Mouse (Mus musculus) forebrain, embryonic 14.5 days (tissue): ENCODE data around the gene Bpi. TPM values are rescaled to one million over a fixed set of nuclear protein-coding genes. Genes with fewer than 3 reads are reported as not detected.
A peak's percentile ranks its signal among the peaks of the same experiment; 100 is the strongest.

ENCODE experiments used
- ATAC-seq: fragments of 200-750 bp; cut with Nextera tagmentation; 2 replicates; pipeline ENCODE4 v1.8.0; 2017; ENCODE audit warnings: mild to moderate bottlenecking, moderate library complexity
- DNase-seq: peaks from one replicate; pipeline ENCODE4 v3.0.0-alpha.2; 2015; ENCODE audit warnings: low spot score
- H3K27ac ChIP-seq: fragments of 300-500 bp; sonication (generic); 2 replicates; pipeline ENCODE4 v1.5.1; 2014; ENCODE audit warnings: low read depth, mild to moderate bottlenecking, control low read depth, low read length, moderate library complexity
- H3K27me3 ChIP-seq: fragments of 300-500 bp; sonication (generic); replicated peaks from 2 replicates; pipeline ENCODE4 v1.6.1; 2014; ENCODE audit warnings: low read length, control low read depth, mixed read lengths; ENCODE audit not compliant: control insufficient read depth, insufficient read depth
- H3K36me3 ChIP-seq: fragments of 300-500 bp; sonication (generic); 2 replicates; pipeline ENCODE4 v1.6.1; 2014; ENCODE audit warnings: low read length, control low read depth; ENCODE audit not compliant: control insufficient read depth, insufficient read depth
- H3K4me1 ChIP-seq: fragments of 300-500 bp; sonication (generic); 2 replicates; pipeline ENCODE4 v1.6.1; 2014; ENCODE audit warnings: antibody characterized with exemption, low read length, control low read depth; ENCODE audit not compliant: control insufficient read depth, insufficient read depth
- H3K4me2 ChIP-seq: fragments of 300-500 bp; sonication (generic); 2 replicates; pipeline ENCODE4 v1.6.1; 2014; ENCODE audit warnings: mild to moderate bottlenecking, control low read depth, low read length
- H3K4me3 ChIP-seq: fragments of 300-500 bp; sonication (generic); 2 replicates; pipeline ENCODE4 v1.5.1; 2014; ENCODE audit warnings: low read depth, low read length, control low read depth
- H3K9ac ChIP-seq: fragments of 300-500 bp; sonication (generic); 2 replicates; pipeline ENCODE4 v1.6.1; 2014; ENCODE audit warnings: mild to moderate bottlenecking, low read length, control low read depth, moderate library complexity
- H3K9me3 ChIP-seq: fragments of 300-500 bp; sonication (generic); replicated peaks from 2 replicates; pipeline ENCODE4 v1.6.1; 2016; ENCODE audit warnings: low read length, control low read depth, mixed read lengths; ENCODE audit not compliant: control insufficient read depth
- WGBS: fragments of 180-500 bp; shearing (Covaris S2); extraction: QIAGEN DNeasy Blood & Tissue Kit; methylation state at CpG from one replicate; pipeline ENCODE4 v1.1.7; 2014; 5-methylcytosine and 5-hydroxymethylcytosine counted together
- polyA plus RNA-seq: library from polyadenylated mRNA; unstranded; fragments of >200 nt; fragmentation: Nextera tagmentation; extraction: Ambion mirVana; gene quantifications from 2 replicates; pipeline ENCODE4 v1.2.1, GENCODE M21; 2014

Bpi gene
- polyA plus RNA-seq, 1 experiment from 2014 or later: not detected

GRCm38 (mm10) chr2:158275349-158275748 is 17.5 kb downstream of the Bpi start:
- DNase-seq (no peak), ATAC-seq (no peak)
- Histone ChIP-seq H3K4me1 (no peaks in the 10 kb centered on the region), H3K9ac (no peak overlapping the region), H3K27me3 (no peaks in the 10 kb centered on the region), H3K27ac (no peak overlapping the region), H3K4me2 (no peak overlapping the region), H3K36me3 (no peaks in the 10 kb centered on the region), H3K4me3 (no peak overlapping the region), H3K9me3 (no peaks in the 10 kb centered on the region)
- WGBS: 94% methylated on average over 3 of the region's 3 CpGs

- H3K4me2 ChIP-seq: no peak overlapping the region
- no peak overlapping the region for H3K9ac ChIP-seq
- ATAC-seq: no peak
- H3K27ac ChIP-seq: no peak overlapping the region
- no peaks in the 10 kb centered on the region for H3K36me3 ChIP-seq
- no peaks in the 10 kb centered on the region for H3K27me3 ChIP-seq
- no peaks in the 10 kb centered on the region for H3K4me1 ChIP-seq
- no peaks in the 10 kb centered on the region for H3K9me3 ChIP-seq
- no peak overlapping the region for H3K4me3 ChIP-seq
- DNase-seq: no peak
- 85% methylated on average over 4 of the region's 4 CpGs for WGBS
Observed at GRCm38 (mm10) chr2:158275811-158276210, 17.9 kb downstream of the Bpi start.

- no peak for DNase-seq
- Histone ChIP-seq H3K36me3 (no peaks in the 10 kb centered on the region), H3K27me3 (no peaks in the 10 kb centered on the region), H3K4me1 (no peaks in the 10 kb centered on the region), H3K9ac (no peak overlapping the region), H3K4me2 (no peak overlapping the region), H3K4me3 (no peak overlapping the region), H3K27ac (no peak overlapping the region), H3K9me3 (no peaks in the 10 kb centered on the region)
- 84% methylated on average over 6 of the region's 6 CpGs for WGBS
- no peak for ATAC-seq
Observed at GRCm38 (mm10) chr2:158276451-158276850, 18.6 kb downstream of the Bpi start.

GRCm38 (mm10) chr2:158276878-158277277 is 19.0 kb downstream of the Bpi start:
- no peaks in the 10 kb centered on the region for H3K9me3 ChIP-seq
- 73% methylated on average over 4 of the region's 4 CpGs for WGBS
- H3K27me3 ChIP-seq: no peaks in the 10 kb centered on the region
- no peak overlapping the region for H3K4me2 ChIP-seq
- no peaks in the 10 kb centered on the region for H3K36me3 ChIP-seq
- H3K9ac ChIP-seq: no peak overlapping the region
- DNase-seq: no peak
- no peaks in the 10 kb centered on the region for H3K4me1 ChIP-seq
- no peak overlapping the region for H3K4me3 ChIP-seq
- no peak for ATAC-seq
- no peak overlapping the region for H3K27ac ChIP-seq

GRCm38 (mm10) chr2:158279656-158280055 is 21.8 kb downstream of the Bpi start:
- H3K4me1 ChIP-seq: no peaks in the 10 kb centered on the region
- 88% methylated on average over 4 of the region's 4 CpGs for WGBS
- H3K4me2 ChIP-seq: no peak overlapping the region

GRCm38 (mm10) chr2:158281497-158282205 is 23.8 kb downstream of the Bpi start:
- H3K4me2 ChIP-seq: no peak overlapping the region
- no peak for DNase-seq
- no peaks in the 10 kb centered on the region for H3K27me3 ChIP-seq
- H3K4me1 ChIP-seq: no peaks in the 10 kb centered on the region
- 78% methylated on average over 16 of the region's 16 CpGs for WGBS
- no peak overlapping the region for H3K4me3 ChIP-seq
- no peak overlapping the region for H3K27ac ChIP-seq
- no peaks in the 10 kb centered on the region for H3K9me3 ChIP-seq
- no peak for ATAC-seq
- no peak overlapping the region for H3K9ac ChIP-seq
- H3K36me3 ChIP-seq: no peaks in the 10 kb centered on the region

More at GRCm38 (mm10) chr2:158279656-158280055, 21.8 kb downstream of the Bpi start:
- no peaks in the 10 kb centered on the region for H3K9me3 ChIP-seq
- DNase-seq (no peak), ATAC-seq (no peak)
- no peaks in the 10 kb centered on the region for H3K27me3 ChIP-seq
- H3K36me3 ChIP-seq: no peaks in the 10 kb centered on the region
- no peak overlapping the region for H3K27ac ChIP-seq
- no peak overlapping the region for H3K9ac ChIP-seq
- no peak overlapping the region for H3K4me3 ChIP-seq

GRCm38 (mm10) chr2:158283136-158283535 is 25.2 kb downstream of the Bpi start:
- WGBS: 80% methylated on average over 7 of the region's 7 CpGs
- no peak overlapping the region for H3K27ac ChIP-seq

GRCm38 (mm10) chr2:158283771-158284170 is 25.9 kb downstream of the Bpi start:
- no peaks in the 10 kb centered on the region for H3K4me1 ChIP-seq
- H3K27ac ChIP-seq: no peak overlapping the region
- ATAC-seq (no peak), DNase-seq (no peak)
- no peak overlapping the region for H3K4me2 ChIP-seq
- H3K9me3 ChIP-seq: no peaks in the 10 kb centered on the region
- H3K4me3 ChIP-seq: no peak overlapping the region
- WGBS: 86% methylated on average over 6 of the region's 6 CpGs
- no peak overlapping the region for H3K9ac ChIP-seq
- no peaks in the 10 kb centered on the region for H3K27me3 ChIP-seq
- H3K36me3 ChIP-seq: no peaks in the 10 kb centered on the region

More at GRCm38 (mm10) chr2:158283136-158283535, 25.2 kb downstream of the Bpi start:
- Histone ChIP-seq H3K4me1 (no peaks in the 10 kb centered on the region), H3K4me3 (no peak overlapping the region), H3K36me3 (no peaks in the 10 kb centered on the region), H3K9ac (no peak overlapping the region), H3K9me3 (no peaks in the 10 kb centered on the region), H3K4me2 (no peak overlapping the region), H3K27me3 (no peaks in the 10 kb centered on the region)
- DNase-seq (no peak), ATAC-seq (no peak)

GRCm38 (mm10) chr2:158284571-158284970 is 26.7 kb downstream of the Bpi start:
- WGBS: 18% methylated on average over 11 of the region's 11 CpGs
- ATAC-seq: no peak
- no peaks in the 10 kb centered on the region for H3K36me3 ChIP-seq
- no peaks in the 10 kb centered on the region for H3K27me3 ChIP-seq
- H3K4me3 ChIP-seq: no peak overlapping the region
- DNase-seq: peak; percentile 54
- H3K4me2 ChIP-seq: no peak overlapping the region
- no peaks in the 10 kb centered on the region for H3K4me1 ChIP-seq
- no peaks in the 10 kb centered on the region for H3K9me3 ChIP-seq
- H3K27ac ChIP-seq: no peak overlapping the region
- H3K9ac ChIP-seq: no peak overlapping the region
